Mouse (Mus musculus) lung, adult 2 months (tissue): ENCODE data around the gene Lrmda. TPM values are rescaled to one million over a fixed set of nuclear protein-coding genes. Genes with fewer than 3 reads are reported as not detected.

Experiments
- DNase-seq: peaks from one replicate; pipeline ENCODE4 v3.0.0; 2022
- H3K4me1 ChIP-seq: fragments of 200-500 bp; 2 replicates; pipeline ENCODE4 v1.6.1; 2011; ENCODE audit warnings: low read length; ENCODE audit not compliant: control insufficient read depth, insufficient read depth
- H3K4me3 ChIP-seq: fragments of 200-500 bp; replicated peaks from 2 replicates; pipeline ENCODE3; 2011; ENCODE audit warnings: low read depth, mild to moderate bottlenecking, control low read depth, low read length; ENCODE audit errors: extremely low read depth
- CTCF ChIP-seq: fragments of 200-500 bp; IDR thresholded peaks from 2 replicates; pipeline ENCODE4 v1.5.1; 2011; ENCODE audit warnings: mild to moderate bottlenecking, low read length, control low read depth; ENCODE audit not compliant: insufficient read depth
- POLR2A ChIP-seq: fragments of 200-500 bp; IDR thresholded peaks from 2 replicates; pipeline ENCODE4 v1.6.1; 2011; ENCODE audit warnings: low read depth, mild to moderate bottlenecking, control low read depth, low read length, borderline replicate concordance; ENCODE audit errors: extremely low read depth
- WGBS: fragments of 180-500 bp; shearing (Covaris S2); methylation state at CpG from one replicate; pipeline ENCODE4 v1.1.7; 2018; 5-methylcytosine and 5-hydroxymethylcytosine counted together
- polyA plus RNA-seq: library from polyadenylated mRNA; depleted of rRNA; stranded (reverse); fragments of >200 nt; gene quantifications from 2 replicates; pipeline ENCODE4 v1.2.3, GENCODE M21; 2012

Gene Lrmda
- polyA plus RNA-seq, 1 experiment = 1.8 TPM

- no peak for TF ChIP-seq POLR2A
- TF ChIP-seq CTCF = no peak
- 48% methylated on average over 8 of the region's 8 CpGs for WGBS
- no peaks in the 10 kb centered on the region for H3K4me1 ChIP-seq
- H3K4me3 ChIP-seq = no peak overlapping the region
- DNase-seq = no peak
Observed at GRCm38 (mm10) chr14:22371136-22371535, 351.6 kb downstream of the Lrmda start.

GRCm38 (mm10) chr14:22372666-22373360 is 353.3 kb downstream of the Lrmda start:
- no peak for DNase-seq
- WGBS = 88% methylated on average over 9 of the region's 9 CpGs
- H3K4me3 ChIP-seq = no peak overlapping the region
- no peaks in the 10 kb centered on the region for H3K4me1 ChIP-seq
- TF ChIP-seq CTCF (no peak), POLR2A (no peak)

- H3K4me3 ChIP-seq = no peak overlapping the region
- WGBS = 89% methylated on average over 3 of the region's 3 CpGs
- no peaks in the 10 kb centered on the region for H3K4me1 ChIP-seq
- DNase-seq = no peak
- TF ChIP-seq CTCF (no peak), POLR2A (no peak)
Observed at GRCm38 (mm10) chr14:22373361-22373745, 353.8 kb downstream of the Lrmda start.

- WGBS = 86% methylated on average over 1 of the region's 1 CpGs
- TF ChIP-seq CTCF (no peak), POLR2A (no peak)
- DNase-seq = no peak
- no peak overlapping the region for H3K4me3 ChIP-seq
- no peaks in the 10 kb centered on the region for H3K4me1 ChIP-seq
Observed at GRCm38 (mm10) chr14:22377148-22377547, 357.6 kb downstream of the Lrmda start.

- no peak overlapping the region for H3K4me3 ChIP-seq
- no peak for DNase-seq
- no peaks in the 10 kb centered on the region for H3K4me1 ChIP-seq
- TF ChIP-seq CTCF (no peak), POLR2A (no peak)
- 62% methylated on average over 4 of the region's 4 CpGs for WGBS
Observed at GRCm38 (mm10) chr14:22382101-22382500, 362.6 kb downstream of the Lrmda start.

- 80% methylated on average over 10 of the region's 10 CpGs for WGBS
- TF ChIP-seq CTCF (no peak), POLR2A (no peak)
- no peak for DNase-seq
- no peaks in the 10 kb centered on the region for H3K4me1 ChIP-seq
- no peak overlapping the region for H3K4me3 ChIP-seq
Observed at GRCm38 (mm10) chr14:22393616-22394015, 374.1 kb downstream of the Lrmda start.

- TF ChIP-seq POLR2A (no peak), CTCF (no peak)
- H3K4me3 ChIP-seq = no peak overlapping the region
- H3K4me1 ChIP-seq = no peaks in the 10 kb centered on the region; the same call in 1 of the 2 replicates
- 79% methylated on average over 4 of the region's 4 CpGs for WGBS
- DNase-seq = no peak
Observed at GRCm38 (mm10) chr14:22402411-22402810, 382.9 kb downstream of the Lrmda start.

- TF ChIP-seq POLR2A (no peak), CTCF (no peak)
- 64% methylated on average over 5 of the region's 5 CpGs for WGBS
- H3K4me1 ChIP-seq = no peaks in the 10 kb centered on the region; the same call in 1 of the 2 replicates
- peak; percentile 38 for DNase-seq
- H3K4me3 ChIP-seq = no peak overlapping the region
Observed at GRCm38 (mm10) chr14:22406623-22407022, 387.1 kb downstream of the Lrmda start.

- Histone ChIP-seq H3K4me1 (no peaks in the 10 kb centered on the region; the same call in 1 of the 2 replicates), H3K4me3 (no peak overlapping the region)
- DNase-seq = no peak
- TF ChIP-seq POLR2A (no peak), CTCF (no peak)
- WGBS = 71% methylated on average over 1 of the region's 1 CpGs
Observed at GRCm38 (mm10) chr14:22410826-22411225, 391.3 kb downstream of the Lrmda start.

GRCm38 (mm10) chr14:22413220-22413619 is 393.7 kb downstream of the Lrmda start:
- TF ChIP-seq CTCF (no peak), POLR2A (no peak)
- WGBS = 55% methylated on average over 7 of the region's 7 CpGs
- no peaks in the 10 kb centered on the region for H3K4me1 ChIP-seq
- DNase-seq = no peak
- H3K4me3 ChIP-seq = no peak overlapping the region

GRCm38 (mm10) chr14:22417706-22418105 is 398.2 kb downstream of the Lrmda start:
- H3K4me3 ChIP-seq = no peak overlapping the region
- no peaks in the 10 kb centered on the region for H3K4me1 ChIP-seq
- TF ChIP-seq POLR2A (no peak), CTCF (no peak)
- 97% methylated on average over 3 of the region's 3 CpGs for WGBS
- no peak for DNase-seq
